Mouse (Mus musculus): ENCODE data around the gene Fcgr1.
"Not testable (repeated sequence)": the region's sequence is repeated elsewhere in the genome, so short reads cannot be mapped to it uniquely, and the experiment has no call there.

DNA sequence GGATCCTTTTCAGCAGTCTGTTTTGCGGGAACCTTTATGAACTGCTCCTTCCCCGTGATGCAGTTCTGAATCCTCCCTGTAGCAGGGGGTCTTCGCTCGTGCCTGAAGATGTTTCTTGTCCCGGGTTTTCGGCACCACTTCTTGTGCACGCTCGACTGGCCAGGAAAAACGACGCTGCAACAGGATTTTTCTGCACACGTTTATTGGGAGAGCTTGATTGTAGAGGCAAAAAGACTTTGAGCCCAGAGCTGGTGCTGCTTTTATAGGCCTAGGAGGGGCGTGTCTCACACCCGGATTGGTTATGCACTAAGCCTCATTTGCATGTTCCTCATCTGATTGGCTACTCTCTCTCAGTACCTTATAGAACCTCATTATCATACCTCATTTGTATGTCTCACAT lies 26.2 kb upstream of the Fcgr1 start:
- not testable (repeated sequence) for TF ChIP-seq GATA1, TAL1 (IDR thresholded peaks at IDR 0.05; ENCODE audit: low read length)

Data from erythroblast, embryonic 14.5 days (primary cell).